In the genomic region with DNA sequence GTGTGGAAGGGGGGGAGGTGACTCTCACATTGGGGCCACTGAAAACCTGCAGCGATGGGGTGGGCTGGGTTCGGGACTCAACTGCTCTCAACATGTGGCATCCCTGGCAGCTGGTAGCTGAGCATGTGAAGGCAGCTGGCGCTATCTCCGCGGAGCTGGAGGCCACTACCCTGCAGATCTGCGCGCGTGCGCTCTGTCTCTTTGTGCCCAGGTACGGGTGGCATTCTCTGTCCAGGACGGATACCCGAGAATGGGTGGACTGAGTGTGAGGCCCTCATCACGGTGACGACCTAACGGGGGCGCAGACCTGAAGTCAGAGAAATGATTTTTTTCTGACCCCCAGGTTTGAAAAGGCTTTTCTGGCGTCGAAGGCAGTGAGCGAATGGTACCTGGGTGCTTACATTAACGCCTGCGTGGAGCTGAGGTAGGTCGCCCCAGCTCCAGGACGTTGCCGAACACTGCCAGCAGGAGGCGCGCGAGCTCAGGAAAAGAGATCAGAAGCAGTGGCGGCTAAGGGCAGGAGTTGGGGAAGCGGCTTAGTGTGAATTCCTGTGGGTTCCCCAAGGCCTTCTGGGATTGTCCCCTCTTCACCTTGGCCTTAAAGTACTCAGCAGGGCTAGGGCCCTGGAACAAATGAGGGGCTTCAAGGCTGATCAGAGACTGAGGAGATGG, we compare ENCODE assay signal across 8 mouse cellular contexts. TPM values are rescaled to one million over a fixed set of nuclear protein-coding genes. Genes with fewer than 3 reads are reported as not detected.
A peak's percentile ranks its signal among the peaks of the same experiment; 100 is the strongest.
DNase-seq lines count a peak whose midpoint lies in the region; ATAC-seq and TF ChIP-seq lines count a peak whose summit lies in the region.

No protein-coding gene starts in this region.

- no peaks in the 10 kb centered on the region for H3K36me3 ChIP-seq in heart, embryonic 15.5 days
- H3K36me3 ChIP-seq in liver, embryonic 12.5 days, result no peaks in the 10 kb centered on the region
- no peaks in the 10 kb centered on the region for H3K36me3 ChIP-seq in stomach, embryonic 16.5 days (ENCODE audit: control insufficient read depth, insufficient read depth, low read length)

- H3K4me1 ChIP-seq in bone marrow macrophage, adult 2 months (ENCODE audit: control insufficient read depth, insufficient read depth, low read length), result peaks cover 39% of the 10 kb centered on the region
- peaks cover 61% of the 10 kb centered on the region for H3K4me1 ChIP-seq in heart, embryonic 15.5 days (replicated peaks)
- H3K4me1 ChIP-seq in liver, embryonic 12.5 days, result peaks cover 59% of the 10 kb centered on the region
- H3K4me1 ChIP-seq in stomach, embryonic 16.5 days (ENCODE audit: control insufficient read depth, insufficient read depth, low read length), result peaks cover 40% of the 10 kb centered on the region

- ATAC-seq in erythroblast, adult 5-6 weeks (replicated peaks; ENCODE audit: low FRiP score, poor library complexity, severe bottlenecking), result peak; percentile 74
- ATAC-seq in heart, embryonic 15.5 days (replicated peaks; ENCODE audit: insufficient number of reproducible peaks, insufficient read depth, low FRiP score, low read depth), result peak; percentile 28
- ATAC-seq in liver, embryonic 12.5 days, result peak; percentile 48; the same call in 1 of the 2 replicates
- ATAC-seq in stomach, embryonic 16.5 days (ENCODE audit: insufficient read depth, low FRiP score), result 0 out of 2 replicates have a peak, but pooled peaks have one; percentile 32

- no peak overlapping the region for H3K9ac ChIP-seq in heart, embryonic 15.5 days
- H3K9ac ChIP-seq in liver, embryonic 12.5 days, result no peak overlapping the region
- no peak overlapping the region for H3K9ac ChIP-seq in stomach, embryonic 16.5 days (ENCODE audit: low read length)

- no peak overlapping the region; the same call in 1 of the 2 replicates for H3K4me2 ChIP-seq in heart, embryonic 15.5 days
- H3K4me2 ChIP-seq in liver, embryonic 12.5 days, result no peak overlapping the region
- H3K4me2 ChIP-seq in stomach, embryonic 16.5 days (ENCODE audit: low read depth, low read length), result no peak overlapping the region

- TF ChIP-seq POLR2A in bone marrow macrophage, adult 2 months (IDR thresholded peaks at IDR 0.05; ENCODE audit: borderline replicate concordance, low read depth, low read length), result no peak

- no peak overlapping the region for H3K4me3 ChIP-seq in bone marrow macrophage, adult 2 months (ENCODE audit: insufficient read depth, low read length)
- H3K4me3 ChIP-seq in heart, embryonic 15.5 days, result no peak overlapping the region
- no peak overlapping the region for H3K4me3 ChIP-seq in liver, embryonic 12.5 days
- no peak overlapping the region for H3K4me3 ChIP-seq in stomach, embryonic 16.5 days (replicated peaks; ENCODE audit: low read length)

- H3K27ac ChIP-seq in bone marrow macrophage, adult 2 months (ENCODE audit: insufficient read depth, low read depth, low read length), result no peak overlapping the region
- no peak overlapping the region for H3K27ac ChIP-seq in heart, embryonic 15.5 days
- H3K27ac ChIP-seq in liver, embryonic 12.5 days, result no peak overlapping the region
- H3K27ac ChIP-seq in stomach, embryonic 16.5 days (ENCODE audit: low read length), result no peak overlapping the region

- no peaks in the 10 kb centered on the region for H3K9me3 ChIP-seq in heart, embryonic 15.5 days (replicated peaks)
- H3K9me3 ChIP-seq in liver, embryonic 12.5 days (replicated peaks), result no peaks in the 10 kb centered on the region
- no peaks in the 10 kb centered on the region for H3K9me3 ChIP-seq in stomach, embryonic 16.5 days (replicated peaks; ENCODE audit: control insufficient read depth, low read length)

- TF ChIP-seq CTCF in bone marrow macrophage, adult 2 months (IDR thresholded peaks at IDR 0.05; ENCODE audit: low read depth, low read length), result peak; percentile 77

- H3K27me3 ChIP-seq in heart, embryonic 15.5 days, result peaks cover 76% of the 10 kb centered on the region
- H3K27me3 ChIP-seq in liver, embryonic 12.5 days (replicated peaks), result peaks cover 99% of the 10 kb centered on the region
- peaks cover 55% of the 10 kb centered on the region for H3K27me3 ChIP-seq in stomach, embryonic 16.5 days (ENCODE audit: control insufficient read depth, insufficient read depth, low read length)

- WGBS in heart, embryonic 15.5 days, result 18% methylated on average over 29 of the region's 29 CpGs
- 19% methylated on average over 29 of the region's 29 CpGs for WGBS in liver, embryonic 12.5 days (ENCODE audit: insufficient replicate concordance)
- 18% methylated on average over 29 of the region's 29 CpGs for WGBS in stomach, embryonic 16.5 days

- DNase-seq in A20 (ENCODE audit: low read depth, low spot score), result peak; percentile 81
- peak; percentile 93 for DNase-seq in kidney, postnatal 14 days
- DNase-seq in natural killer cell, adult 2 months (ENCODE audit: low spot score in 2 of 2), result peak; percentile 51 to 63

RNA-seq across cellular contexts. Expression of a gene that starts 9.1 kb away (rescaled TPM):
- 7.8 and 8.0 TPM in 2 replicates for polyA plus RNA-seq in bone marrow macrophage, adult 2 months (2012; ENCODE audit: insufficient read depth, insufficient read length, missing spikeins)
- not detected in 2 replicates for total RNA-seq in erythroblast, adult 5-6 weeks (2015; ENCODE audit: low replicate concordance)
- not detected in 2 replicates for total RNA-seq in erythroblast, adult 5-6 weeks (2017; ENCODE audit: low replicate concordance)
- 8.0 and 15.1 TPM in 2 replicates for polyA plus RNA-seq in heart, embryonic 15.5 days (2015; fragmentation: Nextera tagmentation; extraction: Ambion mirVana)
- 15.5 and 18.2 TPM in 2 replicates for polyA plus RNA-seq in liver, embryonic 12.5 days (2016; fragmentation: Nextera tagmentation; extraction: Ambion mirVana)
- polyA plus RNA-seq in stomach, embryonic 16.5 days (2015; fragmentation: Nextera tagmentation; extraction: Ambion mirVana), result 9.0 and 9.6 TPM in 2 replicates

RNA-seq across cellular contexts. Expression of a gene that starts 16.3 kb away (rescaled TPM):
- polyA plus RNA-seq in bone marrow macrophage, adult 2 months (2012; ENCODE audit: insufficient read depth, insufficient read length, missing spikeins), result 300 and 304 TPM in 2 replicates
- 121 and 131 TPM in 2 replicates for total RNA-seq in erythroblast, adult 5-6 weeks (2015; ENCODE audit: low replicate concordance)
- 287 and 456 TPM in 2 replicates for total RNA-seq in erythroblast, adult 5-6 weeks (2017; ENCODE audit: low replicate concordance)
- polyA plus RNA-seq in heart, embryonic 15.5 days (2015; fragmentation: Nextera tagmentation; extraction: Ambion mirVana), result 4.8 and 8.1 TPM in 2 replicates
- 88.6 and 94.9 TPM in 2 replicates for polyA plus RNA-seq in liver, embryonic 12.5 days (2016; fragmentation: Nextera tagmentation; extraction: Ambion mirVana)
- polyA plus RNA-seq in stomach, embryonic 16.5 days (2015; fragmentation: Nextera tagmentation; extraction: Ambion mirVana), result 11.2 and 12.8 TPM in 2 replicates

RNA-seq across cellular contexts. Expression of a gene that starts 19.3 kb away (rescaled TPM):
- not detected in 2 replicates for polyA plus RNA-seq in bone marrow macrophage, adult 2 months (2012; ENCODE audit: insufficient read depth, insufficient read length, missing spikeins)
- not detected in 2 replicates for total RNA-seq in erythroblast, adult 5-6 weeks (2015; ENCODE audit: low replicate concordance)
- not detected in 2 replicates for total RNA-seq in erythroblast, adult 5-6 weeks (2017; ENCODE audit: low replicate concordance)
- 0.45 and 1.6 TPM in 2 replicates for polyA plus RNA-seq in heart, embryonic 15.5 days (2015; fragmentation: Nextera tagmentation; extraction: Ambion mirVana)
- 0.28 TPM in 1 of 2 replicates, not detected in the other for polyA plus RNA-seq in liver, embryonic 12.5 days (2016; fragmentation: Nextera tagmentation; extraction: Ambion mirVana)
- 1.4 and 1.6 TPM in 2 replicates for polyA plus RNA-seq in stomach, embryonic 16.5 days (2015; fragmentation: Nextera tagmentation; extraction: Ambion mirVana)

RNA-seq across cellular contexts. Expression of a gene that starts 48.4 kb away (rescaled TPM):
- polyA plus RNA-seq in bone marrow macrophage, adult 2 months (2012; ENCODE audit: insufficient read depth, insufficient read length, missing spikeins), result 32.5 and 41.6 TPM in 2 replicates
- total RNA-seq in erythroblast, adult 5-6 weeks (2015; ENCODE audit: low replicate concordance), result 0.58 and 10.9 TPM in 2 replicates
- total RNA-seq in erythroblast, adult 5-6 weeks (2017; ENCODE audit: low replicate concordance), result 1.8 and 2.6 TPM in 2 replicates
- polyA plus RNA-seq in heart, embryonic 15.5 days (2015; fragmentation: Nextera tagmentation; extraction: Ambion mirVana), result 20.1 and 26.7 TPM in 2 replicates
- polyA plus RNA-seq in liver, embryonic 12.5 days (2016; fragmentation: Nextera tagmentation; extraction: Ambion mirVana), result 13.0 and 15.1 TPM in 2 replicates
- polyA plus RNA-seq in stomach, embryonic 16.5 days (2015; fragmentation: Nextera tagmentation; extraction: Ambion mirVana), result 29.3 and 32.9 TPM in 2 replicates

RNA-seq across cellular contexts. Expression of a gene that starts 59.7 kb away (rescaled TPM):
- not detected in 2 replicates for polyA plus RNA-seq in bone marrow macrophage, adult 2 months (2012; ENCODE audit: insufficient read depth, insufficient read length, missing spikeins)
- not detected in 2 replicates for total RNA-seq in erythroblast, adult 5-6 weeks (2015; ENCODE audit: low replicate concordance)
- total RNA-seq in erythroblast, adult 5-6 weeks (2017; ENCODE audit: low replicate concordance), result not detected in 2 replicates
- 2.0 and 5.2 TPM in 2 replicates for polyA plus RNA-seq in heart, embryonic 15.5 days (2015; fragmentation: Nextera tagmentation; extraction: Ambion mirVana)
- polyA plus RNA-seq in liver, embryonic 12.5 days (2016; fragmentation: Nextera tagmentation; extraction: Ambion mirVana), result 1.8 and 2.4 TPM in 2 replicates
- polyA plus RNA-seq in stomach, embryonic 16.5 days (2015; fragmentation: Nextera tagmentation; extraction: Ambion mirVana), result 12.9 and 15.2 TPM in 2 replicates
